Mouse (Mus musculus): ENCODE data around the gene Tmem201. TPM values are rescaled to one million over a fixed set of nuclear protein-coding genes. Genes with fewer than 3 reads are reported as not detected.

The Tmem201 gene
- total RNA-seq, 2 experiments from 2014 or later, result 37.2 to 51.0 TPM

- H3K27ac ChIP-seq, result peak within 1 kb of the TSS; percentile 92
- TF ChIP-seq CTCF (IDR thresholded peaks at IDR 0.05), result no peak
- DNase-seq, result peak; percentile 65
- intact Hi-C loops (cut with DNase I), result no loop called here
- peak within 1 kb of the TSS; percentile 73 for H3K4me3 ChIP-seq
Observed at GRCm38 (mm10) chr4:149702210-149702979, 35.4 kb downstream of the Tmem201 start, which contains the start of gene Pik3cd. Pik3cd (minus strand) TSS chr4:149702571.

GRCm38 (mm10) chr4:149701426-149702209 lies 36.2 kb downstream of the Tmem201 start:
- peak overlapping the region; percentile 92 for H3K27ac ChIP-seq
- intact Hi-C loops (cut with DNase I), result no loop called here
- TF ChIP-seq CTCF (IDR thresholded peaks at IDR 0.05), result no peak
- H3K4me3 ChIP-seq, result peak overlapping the region; percentile 73
- peak; percentile 84 for DNase-seq

- peak overlapping the region; percentile 73 for H3K4me3 ChIP-seq
- TF ChIP-seq CTCF (IDR thresholded peaks at IDR 0.05), result no peak
- DNase-seq, result peak; percentile 73
- H3K27ac ChIP-seq, result peak overlapping the region; percentile 92
- intact Hi-C loops (cut with DNase I), result no loop called here
Observed at GRCm38 (mm10) chr4:149699953-149700352, 37.9 kb downstream of the Tmem201 start.

GRCm38 (mm10) chr4:149698197-149698821 lies 39.5 kb downstream of the Tmem201 start:
- peak; percentile 81 for DNase-seq
- peak; percentile 72 for TF ChIP-seq CTCF (IDR thresholded peaks at IDR 0.05)
- H3K4me3 ChIP-seq, result peak overlapping the region; percentile 73
- intact Hi-C loops (cut with DNase I), result no loop called here
- peak overlapping the region; percentile 92 for H3K27ac ChIP-seq

- H3K27ac ChIP-seq, result peak overlapping the region; percentile 92
- DNase-seq, result no peak
- H3K4me3 ChIP-seq, result peak overlapping the region; percentile 73
- no peak for TF ChIP-seq CTCF (IDR thresholded peaks at IDR 0.05)
- intact Hi-C loops (cut with DNase I), result no loop called here
Observed at GRCm38 (mm10) chr4:149697506-149698196, 40.2 kb downstream of the Tmem201 start.

GRCm38 (mm10) chr4:149696189-149696971 lies 41.5 kb downstream of the Tmem201 start:
- intact Hi-C loops (cut with DNase I), result no loop called here
- DNase-seq, result peak; percentile 24
- no peak for TF ChIP-seq CTCF (IDR thresholded peaks at IDR 0.05)
- H3K27ac ChIP-seq, result peak overlapping the region; percentile 49
- peak overlapping the region; percentile 73 for H3K4me3 ChIP-seq

DNA sequence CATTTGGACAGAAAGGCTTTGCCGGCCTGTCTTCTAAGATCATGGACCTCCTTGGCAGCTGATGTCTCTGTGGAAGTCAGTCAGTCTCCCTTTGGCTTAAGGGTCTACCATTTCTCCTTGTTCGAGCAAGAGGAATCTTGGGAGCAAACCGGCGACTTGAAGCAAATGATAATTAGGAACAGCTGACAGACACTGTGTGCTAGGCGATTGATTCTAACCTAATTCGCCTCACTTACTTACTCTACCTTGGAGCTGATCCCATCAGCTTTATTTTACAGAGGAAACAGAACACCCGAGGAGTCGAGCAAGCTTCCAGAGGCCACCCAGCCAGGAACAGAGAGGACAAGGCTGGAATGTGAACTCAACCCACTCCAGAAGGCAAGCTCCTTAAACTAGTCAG lies 46.5 kb downstream of the Tmem201 start:
- TF ChIP-seq CTCF (IDR thresholded peaks at IDR 0.05), result no peak
- H3K4me3 ChIP-seq, result no peak overlapping the region
- no peak for DNase-seq
- peak overlapping the region; percentile 82 for H3K27ac ChIP-seq
- intact Hi-C loops (cut with DNase I), result no loop called here

- intact Hi-C loops (cut with DNase I), result no loop called here
- peak; percentile 75 for DNase-seq
- TF ChIP-seq CTCF (IDR thresholded peaks at IDR 0.05), result peak; percentile 19; the same call in 1 of the 2 replicates
- no peak overlapping the region for H3K4me3 ChIP-seq
- H3K27ac ChIP-seq, result peak overlapping the region; percentile 82
Observed at GRCm38 (mm10) chr4:149690828-149691280, 47.0 kb downstream of the Tmem201 start.

DNA sequence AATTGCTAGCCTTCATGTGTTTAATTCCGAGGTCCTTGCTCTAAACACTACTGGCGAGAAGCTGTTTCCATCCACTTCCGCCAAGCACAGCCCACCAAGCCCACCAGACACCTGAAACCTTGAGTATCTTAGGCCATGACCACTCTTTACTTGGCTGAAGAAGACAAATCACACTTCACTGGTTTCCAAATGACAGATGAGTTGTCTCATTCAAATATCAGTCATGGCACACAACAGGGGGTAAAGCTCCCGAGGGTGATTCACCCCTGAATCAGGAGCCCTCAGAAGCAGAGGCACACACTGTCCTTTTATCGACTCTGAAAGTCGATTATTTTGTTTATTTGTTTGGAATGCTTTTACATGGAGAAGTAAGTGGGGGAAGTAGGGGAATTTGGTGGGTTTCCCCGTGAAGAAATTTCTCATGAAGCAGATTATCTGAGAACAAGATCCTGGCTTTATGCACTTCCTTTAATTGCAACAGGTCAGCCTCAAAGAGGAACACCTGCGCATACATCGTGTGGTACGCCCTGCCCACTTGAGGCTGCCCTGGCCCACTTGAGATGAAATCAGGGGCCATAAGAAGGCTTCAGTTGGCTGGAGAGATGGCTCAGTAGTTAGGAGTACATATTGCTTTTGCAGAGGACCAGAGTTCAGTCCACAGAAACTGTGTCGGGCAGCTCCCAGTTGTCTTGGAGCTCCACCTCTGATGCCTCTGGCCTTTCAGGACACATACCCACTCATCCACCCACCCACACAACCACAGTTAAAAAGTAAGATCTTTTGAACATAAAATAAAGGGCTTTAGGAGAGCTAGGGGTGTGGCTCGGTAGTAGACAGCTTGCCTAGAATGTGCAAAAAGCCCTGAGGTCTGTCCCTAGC lies 47.8 kb downstream of the Tmem201 start:
- intact Hi-C loops (cut with DNase I), result no loop called here
- DNase-seq, result no peak
- no peak for TF ChIP-seq CTCF (IDR thresholded peaks at IDR 0.05)
- H3K4me3 ChIP-seq, result no peak overlapping the region
- peak overlapping the region; percentile 82 for H3K27ac ChIP-seq

GRCm38 (mm10) chr4:149688861-149689260 lies 49.0 kb downstream of the Tmem201 start:
- intact Hi-C loops (cut with DNase I), result no loop called here
- no peak overlapping the region; the same call in 1 of the 2 replicates for H3K27ac ChIP-seq
- no peak overlapping the region for H3K4me3 ChIP-seq
- no peak for TF ChIP-seq CTCF (IDR thresholded peaks at IDR 0.05)
- DNase-seq, result no peak
